Mouse (Mus musculus) stomach, postnatal 0 days (tissue): ENCODE measurements around the gene Atcay.

Experiments used
- CTCF ChIP-seq: IDR thresholded peaks from 2 replicates; pipeline ENCODE4 v1.5.1; 2016; ENCODE audit warnings: antibody characterized with exemption, low read depth, mild to moderate bottlenecking, moderate library complexity
- EP300 ChIP-seq: optimal IDR thresholded peaks from 2 replicates; pipeline ENCODE3; 2016; ENCODE audit warnings: antibody characterized with exemption

- no peak for TF ChIP-seq CTCF
- TF ChIP-seq EP300: no peak
These were observed 14.5 kb upstream of the Atcay start for GRCm38 (mm10) chr10:81245166-81245565.
